Comparison of ENCODE assay signal across 28 mouse cellular contexts in the genomic region with DNA sequence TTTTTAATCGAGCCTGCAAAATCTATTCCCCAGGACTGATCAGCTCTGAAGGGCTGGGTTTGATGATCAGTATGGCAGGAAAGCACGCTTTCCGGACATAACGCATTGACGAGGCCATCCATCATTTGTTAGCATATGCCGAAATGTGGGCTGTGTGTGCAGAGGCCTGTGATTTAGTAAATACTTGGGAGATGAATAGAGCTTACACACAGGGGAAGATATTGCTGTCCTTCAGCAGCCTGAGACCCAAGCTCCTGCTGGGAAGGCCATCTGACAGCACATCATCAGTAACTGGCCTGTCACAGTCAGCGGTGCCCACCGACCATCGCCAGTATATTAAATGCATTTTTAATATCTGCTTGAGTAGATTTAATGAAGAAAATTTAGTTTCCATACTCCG. TPM values are rescaled to one million over a fixed set of nuclear protein-coding genes. Genes with fewer than 3 reads are reported as not detected.
DNase-seq lines count a peak whose midpoint lies in the region; ATAC-seq and TF ChIP-seq lines count a peak whose summit lies in the region.
"Had no signal": no experiment of that assay in that cellular context is flagged by ENCODE, and none has a peak within 500 bp of the region (broad histone marks: within the 10 kb centered on the region; RNA-seq: fewer than 3 reads in every experiment).

No protein-coding gene starts in this region.

- H3K9ac ChIP-seq in midbrain, postnatal 0 days (replicated peaks; ENCODE audit: low read length, poor library complexity, severe bottlenecking): no peak overlapping the region
- H3K9ac ChIP-seq in midbrain, embryonic 16.5 days (ENCODE audit: low read depth, low read length): no peak overlapping the region
- no peak overlapping the region for H3K9ac ChIP-seq in hindbrain, embryonic 13.5 days
- H3K9ac ChIP-seq: heart, embryonic 13.5 days; kidney, embryonic 15.5 days; limb, embryonic 15.5 days; liver, embryonic 14.5 days; lung, embryonic 15.5 days had no signal

- no peaks in the 10 kb centered on the region for H3K36me3 ChIP-seq in midbrain, postnatal 0 days (ENCODE audit: insufficient read depth, low read length)
- no peaks in the 10 kb centered on the region for H3K36me3 ChIP-seq in midbrain, embryonic 16.5 days (ENCODE audit: control insufficient read depth, insufficient read depth, low read length)
- no peaks in the 10 kb centered on the region for H3K36me3 ChIP-seq in hindbrain, embryonic 13.5 days
- H3K36me3 ChIP-seq: embryonic facial prominence, embryonic 10.5 days; heart, embryonic 13.5 days; kidney, embryonic 15.5 days; limb, embryonic 15.5 days; lung, embryonic 15.5 days had no signal

- DNase-seq in embryo, embryonic 10 days (ENCODE audit: low spot score): peak; percentile 26
- no peak for DNase-seq in embryo, embryonic 10.5 days (ENCODE audit: low spot score)
- DNase-seq in midbrain, postnatal 0 days (ENCODE audit: low spot score): peak; percentile 23
- peak; percentile 17 for DNase-seq in mesoderm, embryonic 11.5 days (ENCODE audit: low read depth, low spot score)
- DNase-seq in urinary bladder, postnatal 10 days (ENCODE audit: low spot score): no peak
- no peak for DNase-seq in right cerebral cortex, postnatal 14 days
- DNase-seq: adrenal gland, postnatal 25 days; cerebellum, adult 11-12 months; gastrocnemius, postnatal 14 days; heart, adult 18-20 months; heart, postnatal 14 days; kidney, adult 11 months; kidney, postnatal 4 days; lung, postnatal 36 days; right cerebral cortex, postnatal 25 days; spleen, adult 18-20 months had no signal

- TF ChIP-seq CTCF in midbrain, postnatal 0 days (IDR thresholded peaks at IDR 0.05): no peak

- WGBS in midbrain, postnatal 0 days: 70% methylated on average over 10 of the region's 10 CpGs
- 64% methylated on average over 10 of the region's 10 CpGs for WGBS in midbrain, embryonic 16.5 days
- 28% methylated on average over 10 of the region's 10 CpGs for WGBS in hindbrain, embryonic 13.5 days

- H3K9me3 ChIP-seq in midbrain, postnatal 0 days (ENCODE audit: low read length): no peaks in the 10 kb centered on the region
- no peaks in the 10 kb centered on the region for H3K9me3 ChIP-seq in midbrain, embryonic 16.5 days (replicated peaks; ENCODE audit: control insufficient read depth, low read length, poor library complexity, severe bottlenecking)
- no peaks in the 10 kb centered on the region for H3K9me3 ChIP-seq in hindbrain, embryonic 13.5 days
- H3K9me3 ChIP-seq: embryonic facial prominence, embryonic 10.5 days; heart, embryonic 13.5 days; kidney, embryonic 15.5 days; limb, embryonic 15.5 days; lung, embryonic 15.5 days; megakaryocyte, embryonic 14.5 days had no signal

- H3K4me3 ChIP-seq in midbrain, postnatal 0 days (ENCODE audit: low read depth, low read length): no peak overlapping the region
- H3K4me3 ChIP-seq in midbrain, embryonic 16.5 days (ENCODE audit: low read depth, low read length): no peak overlapping the region
- no peak overlapping the region for H3K4me3 ChIP-seq in hindbrain, embryonic 13.5 days
- H3K4me3 ChIP-seq: embryonic facial prominence, embryonic 10.5 days; heart, embryonic 13.5 days; kidney, embryonic 15.5 days; limb, embryonic 15.5 days; lung, embryonic 15.5 days; megakaryocyte, embryonic 14.5 days; myocyte had no signal

- ATAC-seq in midbrain, postnatal 0 days (ENCODE audit: low FRiP score): no peak
- no peak for ATAC-seq in midbrain, embryonic 16.5 days
- ATAC-seq in hindbrain, embryonic 13.5 days (ENCODE audit: low FRiP score): peak; percentile 58; the same call in 1 of the 2 replicates
- ATAC-seq: CD4-positive, CD25-positive, alpha-beta regulatory T cell, adult 4 months; forebrain, embryonic 16.5 days had no signal

- no peaks in the 10 kb centered on the region; the same call in 1 of the 2 replicates for H3K4me1 ChIP-seq in midbrain, postnatal 0 days (ENCODE audit: insufficient read depth, low read length)
- H3K4me1 ChIP-seq in midbrain, embryonic 16.5 days (ENCODE audit: control insufficient read depth, insufficient read depth, low read length): peaks cover 5% of the 10 kb centered on the region
- peaks cover 37% of the 10 kb centered on the region for H3K4me1 ChIP-seq in hindbrain, embryonic 13.5 days (replicated peaks)
- H3K4me1 ChIP-seq: megakaryocyte, embryonic 14.5 days had no signal

- no peak overlapping the region for H3K27ac ChIP-seq in midbrain, postnatal 0 days (ENCODE audit: low read depth, low read length)
- no peak overlapping the region for H3K27ac ChIP-seq in midbrain, embryonic 16.5 days (ENCODE audit: low read length)
- peak overlapping the region; percentile 62 for H3K27ac ChIP-seq in hindbrain, embryonic 13.5 days
- H3K27ac ChIP-seq: embryonic facial prominence, embryonic 10.5 days; heart, embryonic 13.5 days; kidney, embryonic 15.5 days; limb, embryonic 15.5 days; liver, embryonic 14.5 days; lung, embryonic 15.5 days had no signal

- no peak overlapping the region for H3K4me2 ChIP-seq in midbrain, postnatal 0 days (ENCODE audit: low read depth, low read length, poor library complexity, severe bottlenecking)
- no peak overlapping the region for H3K4me2 ChIP-seq in midbrain, embryonic 16.5 days (ENCODE audit: low read length)
- no peak overlapping the region for H3K4me2 ChIP-seq in hindbrain, embryonic 13.5 days
- H3K4me2 ChIP-seq: heart, embryonic 13.5 days; kidney, embryonic 15.5 days; limb, embryonic 15.5 days; lung, embryonic 15.5 days had no signal

- H3K27me3 ChIP-seq in midbrain, postnatal 0 days (ENCODE audit: insufficient read depth, low read length): no peaks in the 10 kb centered on the region
- H3K27me3 ChIP-seq in midbrain, embryonic 16.5 days (ENCODE audit: control insufficient read depth, insufficient read depth, low read depth, low read length): no peaks in the 10 kb centered on the region
- H3K27me3 ChIP-seq in hindbrain, embryonic 13.5 days: no peaks in the 10 kb centered on the region
- H3K27me3 ChIP-seq: heart, embryonic 13.5 days; kidney, embryonic 15.5 days; limb, embryonic 15.5 days; lung, embryonic 15.5 days; megakaryocyte, embryonic 14.5 days had no signal

RNA-seq across cellular contexts. Expression of gene BC052040, which starts 15.5 kb away (rescaled TPM):
- 17.3 and 18.9 TPM in 2 replicates for total RNA-seq in midbrain, postnatal 0 days (2014; rRNA removed)
- polyA plus RNA-seq in midbrain, postnatal 0 days (2015; fragmentation: Nextera tagmentation; extraction: Ambion mirVana): 16.1 and 16.8 TPM in 2 replicates
- polyA plus RNA-seq in midbrain, embryonic 16.5 days (2015; fragmentation: Nextera tagmentation; extraction: Ambion mirVana): 21.1 and 21.7 TPM in 2 replicates
- polyA plus RNA-seq in hindbrain, embryonic 13.5 days (2015; fragmentation: Nextera tagmentation; extraction: Ambion mirVana): 16.7 and 18.1 TPM in 2 replicates

Comparison
In these comparisons a context has a peak if more than half of its experiments do, and no peak if none do; other contexts are left out.
1. DNase-seq: peak in embryo, embryonic 10 days (single experiment), midbrain, postnatal 0 days (single experiment) and mesoderm, embryonic 11.5 days (single experiment); none in embryo, embryonic 10.5 days (single experiment), urinary bladder, postnatal 10 days (single experiment) and right cerebral cortex, postnatal 14 days (single experiment).